Mouse (Mus musculus): Measurements from ENCODE around the gene Naa38. TPM values are rescaled to one million over a fixed set of nuclear protein-coding genes. Genes with fewer than 3 reads are reported as not detected.

Naa38 gene
- polyA plus RNA-seq, 1 experiment from 2014 or later, result 159 TPM

DNA sequence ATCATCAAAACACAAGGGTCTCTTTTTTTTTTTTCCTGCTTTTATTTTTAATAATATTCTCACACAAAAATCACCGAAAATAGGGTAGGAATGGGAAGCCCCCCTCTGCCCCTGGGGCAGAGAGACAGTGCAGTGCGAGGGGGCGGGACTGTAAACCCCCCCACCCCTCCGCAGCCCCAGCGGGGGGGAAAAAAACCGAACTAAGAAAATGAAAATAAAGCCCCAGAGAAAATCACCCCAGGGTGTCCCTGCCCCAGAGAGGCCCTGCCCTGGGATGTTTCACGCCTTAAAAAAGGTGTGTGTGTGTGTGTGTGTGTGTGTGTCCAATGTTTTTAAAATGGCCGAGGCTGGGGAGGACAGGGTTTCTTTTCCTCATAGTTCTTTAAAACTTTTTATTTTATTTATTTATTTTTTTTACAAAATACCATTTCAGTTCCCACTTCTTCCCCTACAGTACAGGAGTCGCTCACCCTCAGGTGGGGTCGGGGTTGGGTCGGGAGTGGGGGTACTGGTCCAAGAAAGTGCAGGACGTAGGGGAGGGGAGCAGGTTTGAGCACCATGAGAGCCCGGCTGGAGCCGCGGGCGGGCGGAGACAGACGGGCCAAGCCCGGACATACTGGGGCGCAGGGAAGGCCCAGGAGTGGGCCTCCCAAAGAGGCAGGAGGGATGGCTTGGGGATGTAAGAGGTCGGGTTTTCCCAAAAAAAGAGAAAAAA lies 3.4 kb downstream of the Naa38 start:
- H3K27me3 ChIP-seq (ENCODE audit: insufficient read depth, poor library complexity, severe bottlenecking), result peaks cover 32% of the 10 kb centered on the region
- H3K9me3 ChIP-seq, result no peaks in the 10 kb centered on the region
- H3K4me1 ChIP-seq (replicated peaks), result peaks cover 70% of the 10 kb centered on the region
- H3K4me3 ChIP-seq, result peak overlapping the region; percentile 77
- 8% methylated on average over 21 of the region's 21 CpGs for WGBS
- DNase-seq (ENCODE audit: low spot score), result no peak
- peaks cover 53% of the 10 kb centered on the region for H3K36me3 ChIP-seq
- peak overlapping the region; percentile 81 for H3K27ac ChIP-seq

DNA sequence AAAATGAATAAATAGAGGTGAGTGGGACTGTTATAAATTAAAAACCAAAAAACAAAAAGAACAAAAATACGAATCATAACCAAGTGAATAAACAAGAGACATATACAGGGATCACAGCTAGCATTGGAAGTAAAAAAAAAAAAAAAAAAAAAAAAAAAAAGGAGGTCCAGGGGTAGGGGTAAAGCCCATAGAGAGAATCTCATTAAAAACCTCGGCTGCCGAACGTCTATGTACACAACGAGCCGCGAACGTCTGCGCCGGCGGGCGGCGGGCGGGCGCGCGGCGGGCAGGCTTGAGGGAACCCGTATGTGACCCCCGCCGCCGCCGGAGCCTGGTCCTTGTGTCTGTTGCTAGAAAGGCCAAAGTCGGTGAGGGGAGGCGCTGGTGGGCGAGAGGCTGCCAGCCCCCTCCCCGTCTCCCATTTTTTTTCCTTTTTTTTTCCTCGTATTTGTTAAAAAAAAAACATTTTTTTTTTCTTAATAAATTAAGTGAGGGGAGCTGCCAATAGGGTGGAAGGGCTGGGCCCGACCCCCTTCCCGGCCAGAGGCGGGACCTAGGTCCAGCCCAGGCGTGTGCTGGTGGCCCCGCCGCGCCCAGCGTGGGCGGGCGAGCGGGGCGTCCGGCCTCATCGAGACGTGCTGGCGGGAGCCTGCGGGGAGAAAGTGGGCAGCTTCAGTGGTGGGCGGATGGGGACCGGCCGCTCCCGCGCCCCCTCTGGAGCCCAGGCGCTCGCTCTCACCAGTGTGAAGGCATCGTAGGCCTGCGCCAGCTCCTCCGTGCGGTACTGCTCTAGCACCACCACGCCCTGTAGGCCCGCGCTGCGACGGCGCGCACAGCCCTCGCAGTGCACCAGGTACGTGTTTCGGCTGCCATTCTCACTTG lies 4.2 kb downstream of the Naa38 start:
- Histone ChIP-seq H3K36me3 (peaks cover 61% of the 10 kb centered on the region), H3K9me3 (no peaks in the 10 kb centered on the region), H3K27ac (peak overlapping the region; percentile 68), H3K27me3 (ENCODE audit: insufficient read depth, poor library complexity, severe bottlenecking) (peaks cover 32% of the 10 kb centered on the region), H3K4me3 (peak overlapping the region; percentile 77), H3K4me1 (replicated peaks) (peaks cover 66% of the 10 kb centered on the region)
- peak; percentile 53 for DNase-seq (ENCODE audit: low spot score)
- 10% methylated on average over 66 of the region's 66 CpGs for WGBS

DNA sequence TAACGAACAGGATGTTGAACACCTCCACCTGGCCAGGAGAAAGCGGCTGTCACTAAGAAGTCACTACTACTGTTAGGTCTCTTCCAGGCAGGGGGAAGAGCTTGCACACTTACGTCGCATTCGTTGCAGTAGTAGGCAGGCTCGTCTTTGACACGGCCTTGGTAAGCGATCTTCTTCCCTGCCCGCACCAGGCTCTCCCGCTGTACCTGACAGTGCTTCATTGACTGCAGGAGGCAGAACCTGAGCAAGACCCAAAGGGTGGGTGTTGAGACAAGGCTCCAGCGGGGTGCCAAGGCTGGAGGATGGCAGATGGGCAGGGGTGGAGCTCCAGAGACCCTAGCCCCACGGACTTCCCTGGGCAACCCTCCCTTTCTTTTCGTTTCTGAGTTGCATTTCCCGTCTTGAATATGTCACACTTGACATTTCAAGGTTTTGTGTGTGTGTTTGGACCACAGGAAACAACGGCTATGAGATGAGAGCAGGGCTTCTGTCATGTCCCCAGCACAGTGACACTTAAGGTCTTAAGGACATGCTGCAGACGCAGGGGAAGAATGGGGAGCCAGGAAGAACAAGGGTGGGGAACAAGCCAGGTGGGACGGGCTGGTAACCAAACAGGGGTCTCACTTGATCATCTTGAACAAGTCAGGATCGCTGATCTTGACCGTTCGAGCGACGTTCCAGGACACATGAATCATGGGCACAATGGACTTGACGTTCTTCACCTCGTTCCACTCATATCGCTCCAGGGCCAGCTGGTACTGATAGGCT lies 5.0 kb downstream of the Naa38 start:
- no peak for DNase-seq (ENCODE audit: low spot score)
- H3K9me3 ChIP-seq, result no peaks in the 10 kb centered on the region
- H3K4me3 ChIP-seq, result peak overlapping the region; percentile 35
- peaks cover 32% of the 10 kb centered on the region for H3K27me3 ChIP-seq (ENCODE audit: insufficient read depth, poor library complexity, severe bottlenecking)
- 75% methylated on average over 25 of the region's 25 CpGs for WGBS
- H3K27ac ChIP-seq, result peak overlapping the region; percentile 68
- peaks cover 62% of the 10 kb centered on the region for H3K4me1 ChIP-seq (replicated peaks)
- peaks cover 69% of the 10 kb centered on the region for H3K36me3 ChIP-seq

DNA sequence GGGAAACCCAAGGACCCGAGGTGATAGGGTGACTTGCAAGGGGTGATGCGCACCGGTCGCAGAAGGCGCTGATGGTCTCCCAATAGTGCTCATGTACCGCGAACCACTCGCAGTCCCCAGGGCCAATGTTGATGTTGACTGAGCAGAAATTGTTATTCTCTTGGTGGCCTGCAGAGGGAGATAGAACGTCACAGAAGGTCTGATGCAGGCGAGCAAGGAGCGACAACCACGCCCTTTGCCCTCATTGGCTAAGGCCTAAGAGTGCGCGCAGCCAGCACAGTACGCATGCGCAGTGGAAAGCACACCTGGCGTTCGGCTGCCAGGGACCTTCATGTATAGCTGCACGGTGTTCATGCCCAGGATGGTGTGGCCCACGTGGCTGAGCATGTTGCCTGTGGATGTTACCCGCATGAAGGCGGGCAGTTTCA lies 5.9 kb downstream of the Naa38 start:
- H3K27ac ChIP-seq, result no peak overlapping the region
- peak overlapping the region; percentile 25; the same call in 1 of the 2 replicates for H3K4me3 ChIP-seq
- peaks cover 59% of the 10 kb centered on the region for H3K4me1 ChIP-seq (replicated peaks)
- no peaks in the 10 kb centered on the region for H3K9me3 ChIP-seq
- H3K27me3 ChIP-seq (ENCODE audit: insufficient read depth, poor library complexity, severe bottlenecking), result peaks cover 32% of the 10 kb centered on the region
- DNase-seq (ENCODE audit: low spot score), result peak; percentile 84
- 20% methylated on average over 22 of the region's 22 CpGs for WGBS
- H3K36me3 ChIP-seq, result peaks cover 79% of the 10 kb centered on the region

DNA sequence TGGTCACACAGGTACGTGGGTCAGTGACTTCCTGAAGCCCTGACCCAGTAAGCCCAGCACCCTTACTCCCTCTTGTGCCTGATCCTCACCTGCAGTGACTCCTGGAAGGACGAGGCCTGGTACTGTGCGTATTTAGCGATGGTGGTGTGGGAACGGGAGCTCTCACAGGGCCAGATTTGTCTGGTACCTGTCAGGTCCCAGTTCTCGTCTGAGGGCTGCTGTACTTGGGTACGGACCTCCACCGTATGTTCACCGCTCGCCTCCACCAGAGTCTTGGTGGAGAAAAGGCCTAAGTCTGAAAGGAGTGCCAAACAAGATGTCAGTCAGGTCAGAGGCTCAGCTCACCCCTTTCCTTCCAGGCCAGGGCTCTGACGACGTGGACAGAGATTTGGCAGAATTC lies 6.7 kb downstream of the Naa38 start:
- no peak for DNase-seq (ENCODE audit: low spot score)
- Histone ChIP-seq H3K27ac (no peak overlapping the region), H3K4me1 (replicated peaks) (peaks cover 51% of the 10 kb centered on the region), H3K9me3 (no peaks in the 10 kb centered on the region), H3K4me3 (peak overlapping the region; percentile 11; the same call in 1 of the 2 replicates), H3K27me3 (ENCODE audit: insufficient read depth, poor library complexity, severe bottlenecking) (peaks cover 32% of the 10 kb centered on the region), H3K36me3 (peaks cover 86% of the 10 kb centered on the region)
- WGBS, result 87% methylated on average over 12 of the region's 12 CpGs

DNA sequence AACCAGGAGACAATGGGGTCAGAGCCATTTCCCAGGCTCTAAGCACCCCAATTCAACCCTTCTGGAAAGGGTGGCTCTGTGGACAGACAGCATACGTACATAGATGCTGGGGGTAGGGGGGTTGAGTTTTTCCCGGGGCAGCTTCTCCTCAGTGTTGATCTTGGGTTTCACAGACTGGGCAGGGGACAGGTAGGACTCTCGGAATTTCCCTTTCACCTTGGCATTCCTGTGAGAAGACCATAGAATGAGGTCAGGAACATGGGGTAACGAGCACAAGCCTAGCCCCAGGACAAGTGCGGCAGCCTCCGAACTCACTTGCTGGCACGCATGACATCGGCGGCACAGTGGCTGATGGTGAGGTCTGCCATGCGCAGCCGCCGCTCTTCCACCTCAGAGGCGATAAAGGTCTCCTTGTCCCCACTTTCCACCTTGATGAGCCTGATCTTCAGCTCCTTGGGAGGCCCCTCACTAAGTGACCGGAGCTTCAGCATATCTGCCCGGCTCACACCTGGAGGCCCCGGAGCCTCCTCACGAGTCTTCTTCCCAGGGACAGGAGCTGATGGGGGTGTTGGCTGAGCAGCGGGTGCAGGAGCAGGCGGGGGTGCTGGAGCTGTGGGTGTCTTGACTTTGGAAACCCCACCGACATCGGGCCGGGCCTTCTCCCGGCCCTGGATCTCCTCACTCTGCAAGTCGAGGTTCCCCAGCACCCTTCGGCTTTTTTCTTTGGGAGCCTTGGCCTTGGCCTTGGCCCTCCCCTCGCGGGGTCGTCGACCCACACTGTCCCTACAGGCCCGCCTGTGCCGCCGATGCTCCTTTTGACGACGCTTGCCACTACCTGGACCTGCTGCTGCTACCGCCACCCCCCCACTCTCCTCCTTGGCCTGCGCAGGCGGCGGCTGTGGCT lies 8.7 kb downstream of the Naa38 start:
- 0 out of 2 replicates have a peak overlapping the region, but pooled peaks have one; percentile 9 for H3K4me3 ChIP-seq
- H3K36me3 ChIP-seq, result peaks cover 92% of the 10 kb centered on the region
- H3K9me3 ChIP-seq, result no peaks in the 10 kb centered on the region
- WGBS, result 92% methylated on average over 38 of the region's 38 CpGs
- no peak for DNase-seq (ENCODE audit: low spot score)
- peaks cover 21% of the 10 kb centered on the region for H3K27me3 ChIP-seq (ENCODE audit: insufficient read depth, poor library complexity, severe bottlenecking)
- no peak overlapping the region for H3K27ac ChIP-seq
- H3K4me1 ChIP-seq (replicated peaks), result peaks cover 49% of the 10 kb centered on the region

DNA sequence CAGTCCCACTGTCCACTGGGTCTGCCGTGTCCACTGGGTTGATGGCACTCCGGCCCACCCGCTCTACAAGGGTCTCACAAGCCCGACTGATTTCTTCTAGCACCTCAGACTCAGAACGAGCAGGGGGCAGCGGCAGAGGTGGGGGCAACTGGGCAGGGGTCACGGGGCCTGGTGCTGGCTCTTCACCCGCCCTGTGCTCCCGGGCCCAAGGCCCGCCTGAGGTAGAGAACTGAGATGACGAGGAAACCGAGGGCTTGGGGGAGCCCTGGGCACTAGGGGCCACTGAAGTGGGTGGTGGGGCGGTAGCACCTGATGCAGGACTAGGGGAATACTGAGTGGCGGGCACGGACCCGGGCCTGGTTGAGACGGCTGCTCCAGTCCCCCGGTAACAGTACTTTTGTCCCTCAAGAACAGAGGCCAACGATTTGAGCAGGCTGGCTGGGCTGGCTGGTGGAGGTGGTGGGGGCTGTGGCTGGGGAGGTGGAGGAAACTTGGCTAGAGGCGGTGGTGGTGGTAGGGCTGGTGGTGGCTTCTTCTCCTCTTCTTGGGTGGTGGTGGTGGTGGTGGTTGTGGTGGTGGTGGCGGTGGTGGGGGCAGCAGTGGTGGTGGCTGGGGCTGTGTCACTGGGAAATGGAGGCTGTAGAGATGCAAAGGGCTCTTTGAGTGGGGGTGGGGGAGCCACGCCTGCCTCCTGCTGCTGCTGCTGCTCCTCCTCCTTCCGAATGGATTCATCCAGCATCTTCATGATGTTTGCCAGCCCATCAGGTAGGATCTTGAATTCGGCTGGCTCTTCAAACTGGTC lies 9.5 kb downstream of the Naa38 start:
- Histone ChIP-seq H3K36me3 (peaks cover 87% of the 10 kb centered on the region), H3K27me3 (ENCODE audit: insufficient read depth, poor library complexity, severe bottlenecking) (peaks cover 17% of the 10 kb centered on the region), H3K4me1 (replicated peaks) (peaks cover 48% of the 10 kb centered on the region), H3K9me3 (no peaks in the 10 kb centered on the region), H3K4me3 (0 out of 2 replicates have a peak overlapping the region, but pooled peaks have one; percentile 9), H3K27ac (no peak overlapping the region)
- DNase-seq (ENCODE audit: low spot score), result no peak
- WGBS, result 93% methylated on average over 23 of the region's 24 CpGs

DNA sequence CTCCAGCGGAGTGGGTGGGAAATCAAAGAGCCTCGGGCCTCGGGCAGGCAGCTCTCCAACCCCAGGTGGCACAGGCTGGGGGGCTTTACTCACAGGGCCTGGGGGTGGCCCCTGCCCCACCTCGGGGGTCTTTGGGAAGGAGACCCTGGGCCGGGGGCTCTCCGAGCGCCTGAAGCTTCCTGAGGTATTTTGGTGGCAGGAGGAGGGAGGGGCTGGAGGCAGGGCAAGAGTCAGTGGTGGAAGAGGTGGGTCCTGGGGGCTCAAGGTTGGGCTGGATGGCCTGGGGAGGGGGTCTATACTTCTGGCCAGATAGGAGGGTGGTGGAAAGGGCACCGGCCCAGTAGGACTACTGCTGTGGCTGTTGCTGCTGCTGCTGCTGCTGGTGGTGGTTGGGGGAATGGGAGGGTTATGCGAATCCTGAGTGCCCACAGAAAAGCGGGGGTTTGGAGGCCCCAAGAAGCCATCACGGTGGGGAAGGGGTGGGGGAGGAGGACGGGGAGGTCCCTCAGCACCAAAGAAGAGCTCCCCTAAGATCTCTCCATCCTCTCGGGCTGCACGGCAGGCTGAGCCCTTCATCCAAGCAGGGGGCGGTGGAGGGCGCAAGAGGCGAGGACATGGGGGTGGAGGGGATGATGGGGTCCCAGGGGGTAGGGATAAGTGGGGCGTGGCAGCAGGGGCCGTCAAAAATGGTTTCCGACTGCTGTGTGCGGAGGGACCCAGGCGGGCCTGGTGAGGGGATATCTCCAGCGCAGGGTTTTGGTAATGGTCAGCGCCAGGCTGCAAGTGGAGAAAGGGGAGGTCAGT lies 10.3 kb downstream of the Naa38 start:
- H3K4me1 ChIP-seq (replicated peaks), result peaks cover 47% of the 10 kb centered on the region
- H3K36me3 ChIP-seq, result peaks cover 79% of the 10 kb centered on the region
- peaks cover 9% of the 10 kb centered on the region for H3K27me3 ChIP-seq (ENCODE audit: insufficient read depth, poor library complexity, severe bottlenecking)
- peak overlapping the region; percentile 16; the same call in 1 of the 2 replicates for H3K4me3 ChIP-seq
- no peaks in the 10 kb centered on the region for H3K9me3 ChIP-seq
- 0 out of 2 replicates have a peak overlapping the region, but pooled peaks have one; percentile 37 for H3K27ac ChIP-seq
- 92% methylated on average over 24 of the region's 24 CpGs for WGBS
- DNase-seq (ENCODE audit: low spot score), result no peak

DNA sequence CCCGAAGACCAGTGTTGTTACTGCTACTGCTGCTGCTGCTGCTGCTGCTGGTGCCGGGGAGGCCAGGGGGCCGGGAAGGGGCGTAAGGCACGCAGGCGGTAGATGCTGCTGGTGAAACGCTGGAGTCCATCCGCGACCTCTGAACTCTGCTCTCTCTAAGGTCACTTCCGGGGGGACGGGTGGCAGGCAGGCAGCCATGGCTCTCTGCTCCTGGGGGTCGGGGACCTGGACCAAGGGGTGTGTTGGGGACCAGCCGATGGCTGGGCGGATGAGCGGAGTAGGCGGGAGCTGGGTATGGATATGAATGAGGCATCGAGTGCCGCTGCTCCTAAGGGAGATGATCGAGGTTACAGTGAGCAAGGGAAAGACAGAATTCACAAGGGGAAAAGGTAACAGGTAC lies 11.0 kb downstream of the Naa38 start:
- 0 out of 2 replicates have a peak, but pooled peaks cover 3% of the 10 kb centered on the region for H3K27me3 ChIP-seq (ENCODE audit: insufficient read depth, poor library complexity, severe bottlenecking)
- peaks cover 42% of the 10 kb centered on the region for H3K4me1 ChIP-seq (replicated peaks)
- 0 out of 2 replicates have a peak overlapping the region, but pooled peaks have one; percentile 37 for H3K27ac ChIP-seq
- 85% methylated on average over 19 of the region's 19 CpGs for WGBS
- no peaks in the 10 kb centered on the region for H3K9me3 ChIP-seq
- H3K4me3 ChIP-seq, result peak overlapping the region; percentile 18; the same call in 1 of the 2 replicates
- DNase-seq (ENCODE audit: low spot score), result no peak
- peaks cover 72% of the 10 kb centered on the region for H3K36me3 ChIP-seq

DNA sequence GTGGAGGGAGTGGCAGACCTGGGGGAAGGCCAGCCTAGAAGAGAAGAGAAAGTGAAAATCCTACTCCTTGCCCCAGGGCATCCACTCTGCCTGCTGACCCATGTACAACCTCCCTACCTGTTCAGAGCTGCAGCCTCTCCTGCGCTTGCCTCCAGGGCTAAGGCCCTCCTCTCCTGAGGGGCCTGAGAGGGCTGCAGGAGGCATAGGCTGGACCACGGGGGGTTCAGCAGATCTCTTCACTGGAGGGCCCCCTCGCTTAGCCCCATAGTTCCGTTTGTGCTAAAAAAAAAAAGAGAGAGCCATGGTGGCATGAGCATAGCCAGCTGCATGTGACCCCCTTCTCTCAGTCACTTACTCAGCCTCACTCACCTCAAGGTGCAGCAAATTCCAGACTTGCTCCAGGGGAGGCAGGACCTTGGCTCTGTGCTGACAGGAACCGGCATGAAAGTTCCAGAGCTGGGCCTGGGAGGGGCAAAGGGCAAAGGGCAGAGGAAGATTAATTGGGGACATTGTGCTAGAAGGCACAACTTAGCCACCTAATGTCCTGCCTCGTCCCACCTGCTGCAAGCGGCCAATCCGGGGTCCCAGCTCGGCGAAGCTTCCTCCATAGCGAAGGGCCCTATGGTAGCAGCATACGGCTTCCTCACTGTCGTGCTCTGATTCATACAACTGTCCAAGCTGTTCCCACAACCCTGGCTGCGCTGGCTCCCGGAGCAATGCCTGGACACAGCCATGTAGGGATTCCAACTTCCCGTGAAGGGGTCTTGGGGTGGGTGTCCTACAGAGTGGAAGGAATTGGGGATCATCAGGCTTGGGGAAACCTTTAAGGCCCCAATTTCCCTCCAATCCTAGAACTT lies 11.8 kb downstream of the Naa38 start:
- H3K4me1 ChIP-seq (replicated peaks), result peaks cover 41% of the 10 kb centered on the region
- no peaks in the 10 kb centered on the region for H3K9me3 ChIP-seq
- no peak overlapping the region for H3K27ac ChIP-seq
- H3K27me3 ChIP-seq (ENCODE audit: insufficient read depth, poor library complexity, severe bottlenecking), result no peaks in the 10 kb centered on the region
- H3K4me3 ChIP-seq, result no peak overlapping the region; the same call in none of the 2 replicates
- 90% methylated on average over 16 of the region's 16 CpGs for WGBS
- peaks cover 71% of the 10 kb centered on the region for H3K36me3 ChIP-seq
- no peak for DNase-seq (ENCODE audit: low spot score)
